Mouse (Mus musculus) hindbrain, embryonic 12.5 days (tissue): ENCODE measurements around the gene Best3. TPM values are rescaled to one million over a fixed set of nuclear protein-coding genes. Genes with fewer than 3 reads are reported as not detected.

Experiments used
- ATAC-seq: fragments of 200-750 bp; cut with Nextera tagmentation; 2 replicates; pipeline ENCODE4 v1.8.0; 2017; ENCODE audit warnings: moderate TSS enrichment; ENCODE audit not compliant: low FRiP score
- H3K27ac ChIP-seq: fragments of 300-500 bp; sonication (generic); 2 replicates; pipeline ENCODE4 v1.5.1; 2016; ENCODE audit warnings: mild to moderate bottlenecking
- H3K27me3 ChIP-seq: fragments of 300-500 bp; sonication (generic); 2 replicates; pipeline ENCODE4 v1.6.1; 2016; ENCODE audit warnings: mild to moderate bottlenecking
- H3K36me3 ChIP-seq: fragments of 300-500 bp; sonication (generic); 2 replicates; pipeline ENCODE4 v1.6.1; 2016; ENCODE audit warnings: mild to moderate bottlenecking
- H3K4me1 ChIP-seq: fragments of 300-500 bp; sonication (generic); 2 replicates; pipeline ENCODE4 v1.6.1; 2016
- H3K4me2 ChIP-seq: fragments of 300-500 bp; sonication (generic); replicated peaks from 2 replicates; pipeline ENCODE4 v1.6.1; 2016; ENCODE audit warnings: mild to moderate bottlenecking
- H3K4me3 ChIP-seq: fragments of 300-500 bp; sonication (generic); 2 replicates; pipeline ENCODE4 v1.5.1; 2016; ENCODE audit warnings: mild to moderate bottlenecking
- H3K9ac ChIP-seq: fragments of 300-500 bp; sonication (generic); 2 replicates; pipeline ENCODE4 v1.6.1; 2016; ENCODE audit warnings: mild to moderate bottlenecking, moderate library complexity
- H3K9me3 ChIP-seq: fragments of 300-500 bp; sonication (generic); replicated peaks from 2 replicates; pipeline ENCODE4 v1.6.1; 2016; ENCODE audit warnings: mild to moderate bottlenecking
- WGBS: fragments of 180-500 bp; shearing (Covaris S2); methylation state at CpG from one replicate; pipeline ENCODE4 v1.1.7; 2016; 5-methylcytosine and 5-hydroxymethylcytosine counted together
- polyA plus RNA-seq: library from polyadenylated mRNA; unstranded; fragments of >200 nt; fragmentation: Nextera tagmentation; extraction: Ambion mirVana; gene quantifications from 2 replicates; pipeline ENCODE4 v1.2.1, GENCODE M21; 2016

Gene Best3
- polyA plus RNA-seq: 0.22 and 0.53 TPM in 2 replicates

- Histone ChIP-seq H3K4me1 (peaks cover 10% of the 10 kb centered on the region), H3K4me2 (0 out of 2 replicates have a peak within 1 kb of the TSS, but pooled peaks have one; percentile 3), H3K36me3 (no peaks in the 10 kb centered on the region), H3K4me3 (no peak within 1 kb of the TSS), H3K9ac (no peak within 1 kb of the TSS), H3K9me3 (no peaks in the 10 kb centered on the region), H3K27ac (no peak within 1 kb of the TSS), H3K27me3 (no peaks in the 10 kb centered on the region)
- whole genome bisulfite sequencing: 46% methylated on average over 21 of the region's 21 CpGs
- no peak for ATAC-seq
Measured at GRCm38 (mm10) chr10:116986264-116987082, at the start of gene Best3. Best3 (plus strand) TSS chr10:116986314.

DNA sequence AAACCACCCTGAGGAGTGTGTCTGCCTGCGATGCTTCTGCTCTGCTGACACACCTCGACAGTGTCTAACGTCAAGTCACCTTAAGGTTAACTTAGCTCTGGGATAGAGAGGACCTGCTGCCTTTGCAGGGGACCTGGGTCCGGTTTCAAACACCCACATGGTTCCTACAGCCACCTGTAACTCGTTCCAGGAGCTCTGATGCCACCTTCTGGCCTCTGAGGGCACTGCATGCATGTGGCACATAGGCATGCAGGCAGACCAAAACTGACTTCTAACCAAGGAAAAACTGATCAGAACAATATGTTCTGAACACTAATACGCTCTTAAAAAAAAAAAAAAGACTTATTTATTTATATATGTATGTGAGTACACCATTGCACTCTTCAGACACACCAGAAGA is 43.1 kb upstream of the Best3 start:
- H3K9ac ChIP-seq: no peak overlapping the region
- no peak for ATAC-seq
- H3K4me1 ChIP-seq: peaks cover 7% of the 10 kb centered on the region; the same call in 1 of the 2 replicates
- 94% methylated on average over 6 of the region's 6 CpGs for WGBS
- H3K36me3 ChIP-seq: peaks cover 18% of the 10 kb centered on the region
- H3K27ac ChIP-seq: no peak overlapping the region
- peaks cover 8% of the 10 kb centered on the region; the same call in 1 of the 2 replicates for H3K9me3 ChIP-seq
- no peak overlapping the region for H3K4me2 ChIP-seq
- no peaks in the 10 kb centered on the region for H3K27me3 ChIP-seq
- no peak overlapping the region for H3K4me3 ChIP-seq

- H3K4me3 ChIP-seq: no peak overlapping the region
- no peak overlapping the region for H3K9ac ChIP-seq
- no peaks in the 10 kb centered on the region for H3K27me3 ChIP-seq
- no peak overlapping the region for H3K4me2 ChIP-seq
- peaks cover 8% of the 10 kb centered on the region; the same call in 1 of the 2 replicates for H3K9me3 ChIP-seq
- peaks cover 17% of the 10 kb centered on the region for H3K4me1 ChIP-seq
- ATAC-seq: no peak
- no peak overlapping the region for H3K27ac ChIP-seq
- H3K36me3 ChIP-seq: peaks cover 9% of the 10 kb centered on the region
- 87% methylated on average over 3 of the region's 3 CpGs for WGBS
Measured at GRCm38 (mm10) chr10:116944144-116944543, 42.0 kb upstream of the Best3 start.

DNA sequence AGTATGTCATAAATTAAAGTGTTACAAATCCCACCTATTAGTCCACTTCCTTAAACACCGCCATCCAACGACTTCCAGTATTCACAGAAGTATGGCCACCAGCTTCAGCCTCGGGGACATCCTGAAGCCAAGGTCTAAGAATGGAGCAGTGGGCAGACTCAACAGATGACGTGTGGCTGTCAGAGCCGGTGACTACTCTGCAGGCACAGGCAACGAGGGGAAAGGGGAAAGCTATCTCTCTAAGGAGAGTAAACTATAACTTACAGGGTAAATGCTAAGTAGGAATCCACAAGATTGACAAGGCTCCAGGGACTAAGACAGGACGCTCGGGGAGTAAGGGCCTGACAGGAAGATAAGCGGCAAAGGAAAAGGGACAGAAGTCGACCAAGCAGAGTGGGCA is 41.2 kb upstream of the Best3 start:
- no peak overlapping the region for H3K4me2 ChIP-seq
- no peak for ATAC-seq
- H3K4me1 ChIP-seq: peaks cover 21% of the 10 kb centered on the region
- H3K27ac ChIP-seq: no peak overlapping the region
- peaks cover 9% of the 10 kb centered on the region for H3K36me3 ChIP-seq
- H3K27me3 ChIP-seq: no peaks in the 10 kb centered on the region
- H3K4me3 ChIP-seq: no peak overlapping the region
- WGBS: 64% methylated on average over 10 of the region's 10 CpGs
- no peak overlapping the region for H3K9ac ChIP-seq
- peaks cover 8% of the 10 kb centered on the region; the same call in 1 of the 2 replicates for H3K9me3 ChIP-seq

DNA sequence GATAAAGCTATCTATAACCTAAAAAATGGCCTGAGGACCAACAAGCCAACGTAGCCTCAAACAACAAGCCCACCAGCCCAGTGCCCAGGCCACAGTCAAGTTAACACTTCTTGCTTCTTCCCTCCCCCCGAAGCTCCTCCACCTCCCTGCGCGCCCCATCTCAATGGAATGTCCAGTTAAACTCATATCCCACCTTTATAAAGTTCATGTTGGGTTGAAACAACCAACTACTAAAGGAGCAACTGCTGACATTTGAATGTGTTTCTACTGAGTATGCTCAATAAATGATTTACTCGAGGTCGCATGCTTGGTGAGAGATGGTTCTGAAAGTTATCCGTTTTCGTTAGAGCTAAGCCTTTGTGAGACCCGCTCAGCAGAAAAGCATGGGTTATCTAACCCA is 37.7 kb upstream of the Best3 start:
- Histone ChIP-seq H3K27ac (no peak overlapping the region), H3K4me2 (peak overlapping the region; percentile 64), H3K4me1 (peaks cover 21% of the 10 kb centered on the region), H3K9me3 (no peaks in the 10 kb centered on the region), H3K9ac (no peak overlapping the region), H3K4me3 (peak overlapping the region; percentile 74; the same call in 1 of the 2 replicates), H3K36me3 (no peaks in the 10 kb centered on the region), H3K27me3 (no peaks in the 10 kb centered on the region)
- 73% methylated on average over 9 of the region's 9 CpGs for WGBS
- ATAC-seq: no peak

- Histone ChIP-seq H3K9me3 (no peaks in the 10 kb centered on the region), H3K9ac (peak overlapping the region; percentile 92), H3K4me2 (peak overlapping the region; percentile 64), H3K4me3 (peak overlapping the region; percentile 74), H3K27ac (peak overlapping the region; percentile 94), H3K36me3 (no peaks in the 10 kb centered on the region), H3K4me1 (peaks cover 21% of the 10 kb centered on the region), H3K27me3 (no peaks in the 10 kb centered on the region)
- ATAC-seq: no peak; the same call in none of the 2 replicates
- WGBS: 2% methylated on average over 43 of the region's 44 CpGs
Measured at GRCm38 (mm10) chr10:116949111-116950008, 36.8 kb upstream of the Best3 start.

DNA sequence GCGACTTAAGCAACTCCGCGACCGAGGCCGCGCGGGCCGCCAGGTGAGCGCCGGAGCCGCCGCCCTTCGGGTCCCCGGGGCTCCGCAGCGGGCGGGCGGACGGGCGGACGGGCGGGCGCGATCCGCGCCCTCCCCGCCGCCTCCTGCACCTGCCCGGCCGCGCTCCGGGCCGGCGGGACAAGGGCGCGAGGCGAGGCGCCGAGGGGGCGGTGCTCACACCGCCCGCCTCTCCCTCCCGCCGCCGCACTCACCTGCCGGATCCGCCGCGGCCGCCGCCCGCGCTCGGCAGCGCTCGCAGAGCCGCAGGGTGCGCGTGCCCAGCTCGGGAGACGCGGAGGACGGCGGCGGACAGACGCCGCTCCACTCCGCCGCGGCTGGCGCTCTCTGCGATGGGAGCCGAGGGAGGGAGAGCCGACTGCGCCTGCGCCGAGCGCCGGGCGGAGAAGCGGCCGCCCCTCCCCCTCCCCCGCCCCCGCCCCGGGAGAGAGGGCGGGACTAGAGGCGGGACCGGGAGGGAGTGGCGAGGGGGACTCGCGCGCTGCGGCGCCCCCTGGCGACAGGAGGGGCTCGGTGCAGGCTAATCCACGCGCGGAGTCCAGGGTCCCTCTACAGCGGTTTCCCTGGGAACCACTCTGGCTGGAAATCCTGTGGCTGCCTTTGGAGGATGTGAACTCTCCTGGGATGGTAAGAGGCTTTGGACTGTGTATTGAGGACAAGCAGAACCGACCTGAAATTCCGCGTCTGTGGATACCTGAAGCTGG is 35.9 kb upstream of the Best3 start, which contains the start of gene Rab3ip:
Rab3ip (minus strand) TSS at position 761 of the 761 bp plus-strand sequence.
- H3K9me3 ChIP-seq: no peaks in the 10 kb centered on the region
- no peaks in the 10 kb centered on the region for H3K27me3 ChIP-seq
- H3K27ac ChIP-seq: peak within 1 kb of the TSS; percentile 94
- H3K36me3 ChIP-seq: no peaks in the 10 kb centered on the region
- WGBS: under 1% methylated on average over 58 of the region's 103 CpGs
- H3K4me1 ChIP-seq: peaks cover 18% of the 10 kb centered on the region
- H3K4me2 ChIP-seq: peak within 1 kb of the TSS; percentile 64
- peak; percentile 93 for ATAC-seq
- H3K4me3 ChIP-seq: peak within 1 kb of the TSS; percentile 74
- H3K9ac ChIP-seq: peak within 1 kb of the TSS; percentile 92

DNA sequence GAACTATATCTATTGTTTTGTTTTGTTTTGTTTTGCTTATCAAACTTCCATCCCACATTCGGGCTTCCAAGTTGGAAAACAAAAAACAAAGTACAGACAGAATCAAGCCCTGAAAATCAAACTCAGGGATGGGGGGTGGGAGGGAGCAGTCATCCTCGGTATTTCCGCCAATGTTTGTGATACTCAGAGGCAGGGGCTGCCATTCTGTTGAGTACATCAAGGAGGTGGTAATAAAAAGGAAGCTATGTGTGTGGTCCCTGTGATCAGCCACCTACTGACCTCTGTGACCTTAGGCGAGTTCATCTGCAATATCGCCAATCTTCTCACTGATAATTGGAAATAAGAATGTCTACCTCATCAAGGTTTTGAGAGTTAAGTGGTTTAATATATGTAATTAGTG is 35.2 kb upstream of the Best3 start:
- Histone ChIP-seq H3K27ac (no peak overlapping the region), H3K4me2 (peak overlapping the region; percentile 64), H3K4me3 (peak overlapping the region; percentile 74), H3K27me3 (no peaks in the 10 kb centered on the region), H3K4me1 (peaks cover 14% of the 10 kb centered on the region), H3K9me3 (no peaks in the 10 kb centered on the region), H3K9ac (no peak overlapping the region), H3K36me3 (no peaks in the 10 kb centered on the region)
- ATAC-seq: no peak
- WGBS: 22% methylated on average over 5 of the region's 5 CpGs

GRCm38 (mm10) chr10:116955191-116955590 is 30.9 kb upstream of the Best3 start:
- H3K9me3 ChIP-seq: no peaks in the 10 kb centered on the region
- no peak overlapping the region for H3K4me2 ChIP-seq
- WGBS: 94% methylated on average over 6 of the region's 6 CpGs

GRCm38 (mm10) chr10:116956483-116957158 is 29.5 kb upstream of the Best3 start:
- Histone ChIP-seq H3K4me3 (no peak overlapping the region), H3K4me2 (no peak overlapping the region), H3K27ac (no peak overlapping the region), H3K27me3 (no peaks in the 10 kb centered on the region), H3K4me1 (no peaks in the 10 kb centered on the region), H3K9ac (no peak overlapping the region), H3K36me3 (no peaks in the 10 kb centered on the region), H3K9me3 (no peaks in the 10 kb centered on the region)
- ATAC-seq: no peak
- WGBS: 87% methylated on average over 11 of the region's 11 CpGs

More at GRCm38 (mm10) chr10:116955191-116955590, 30.9 kb upstream of the Best3 start:
- Histone ChIP-seq H3K9ac (no peak overlapping the region), H3K4me3 (no peak overlapping the region), H3K4me1 (no peaks in the 10 kb centered on the region), H3K27me3 (no peaks in the 10 kb centered on the region), H3K36me3 (no peaks in the 10 kb centered on the region), H3K27ac (no peak overlapping the region)
- no peak for ATAC-seq

DNA sequence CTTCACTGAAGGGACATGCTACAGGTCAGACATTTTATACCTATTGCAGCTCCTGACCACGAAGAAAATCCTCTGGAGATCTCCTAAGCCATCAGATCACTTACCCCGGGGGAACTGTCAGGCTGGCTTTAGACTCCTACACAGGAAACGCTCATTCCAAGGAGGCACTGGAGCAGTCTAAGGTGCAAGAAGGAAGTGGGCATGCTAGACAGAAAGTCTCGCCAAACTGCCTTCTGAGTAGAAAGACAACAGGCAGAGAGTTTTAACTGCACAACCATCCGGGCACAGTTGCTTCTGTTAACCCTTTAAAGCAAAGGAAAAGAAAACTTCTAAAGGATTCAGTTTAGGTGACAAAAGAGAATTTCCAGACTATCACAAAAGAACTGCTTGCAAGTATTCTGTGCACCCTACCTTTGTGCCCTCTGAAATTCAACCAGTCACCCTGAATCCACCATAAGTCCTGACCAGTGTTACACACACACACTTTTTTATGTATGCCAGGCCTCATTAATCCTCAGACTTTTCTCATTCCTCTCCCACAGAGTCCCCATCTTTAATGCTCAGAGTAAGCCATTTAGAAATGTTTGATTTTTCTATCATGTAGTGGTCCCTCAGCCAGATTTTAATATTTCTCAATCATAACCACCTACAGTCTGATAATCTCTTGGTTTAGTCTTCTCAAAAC is 28.1 kb upstream of the Best3 start:
- ATAC-seq: no peak
- Histone ChIP-seq H3K27ac (no peak overlapping the region), H3K9me3 (no peaks in the 10 kb centered on the region), H3K4me3 (no peak overlapping the region), H3K4me2 (no peak overlapping the region), H3K36me3 (no peaks in the 10 kb centered on the region), H3K27me3 (no peaks in the 10 kb centered on the region), H3K9ac (no peak overlapping the region), H3K4me1 (no peaks in the 10 kb centered on the region)
- WGBS: 52% methylated on average over 5 of the region's 5 CpGs
